Mouse (Mus musculus): Measurements from ENCODE around the gene Rpusd3.

The Rpusd3 gene

GRCm38 (mm10) chr6:113419199-113419587 is at the start of gene Rpusd3:
TSS of gene Rpusd3 (minus strand) at chr6:113419340.
- peak; percentile 96 to 97 for DNase-seq

- DNase-seq: no peak
These were observed 49.4 kb upstream of the Rpusd3 start for GRCm38 (mm10) chr6:113468512-113468911.

GRCm38 (mm10) chr6:113465602-113466001 is 46.5 kb upstream of the Rpusd3 start:
- no peak for DNase-seq

- DNase-seq: no peak
These were observed 44.9 kb upstream of the Rpusd3 start for GRCm38 (mm10) chr6:113464040-113464439.

GRCm38 (mm10) chr6:113458635-113459034 is 39.5 kb upstream of the Rpusd3 start:
- DNase-seq: no peak

GRCm38 (mm10) chr6:113457952-113458534 is 38.9 kb upstream of the Rpusd3 start, which contains the start of gene Il17re:
TSS of gene Il17re (plus strand) at chr6:113458484.
- no peak for DNase-seq

- DNase-seq: no peak
These were observed 35.9 kb upstream of the Rpusd3 start for GRCm38 (mm10) chr6:113455007-113455406.

GRCm38 (mm10) chr6:113451839-113452238 is 32.7 kb upstream of the Rpusd3 start:
- no peak for DNase-seq

- DNase-seq: no peak
These were observed 28.5 kb upstream of the Rpusd3 start for GRCm38 (mm10) chr6:113447639-113448038.

- no peak for DNase-seq
These were observed 25.2 kb upstream of the Rpusd3 start for GRCm38 (mm10) chr6:113444207-113444965.

- peak; percentile 33 to 46 for DNase-seq
These were observed 24.0 kb upstream of the Rpusd3 start for GRCm38 (mm10) chr6:113443091-113443490.

GRCm38 (mm10) chr6:113442442-113443090 is 23.4 kb upstream of the Rpusd3 start, which contains the start of gene Jagn1:
TSS of gene Jagn1 (plus strand) at chr6:113442569.
- DNase-seq: peak; percentile 93 to 94

- no peak for DNase-seq
These were observed 22.9 kb upstream of the Rpusd3 start for GRCm38 (mm10) chr6:113442087-113442441.

- peak; percentile 82 to 85 for DNase-seq
These were observed 22.1 kb upstream of the Rpusd3 start for GRCm38 (mm10) chr6:113441147-113441680.

- no peak for DNase-seq
These were observed 21.5 kb upstream of the Rpusd3 start for GRCm38 (mm10) chr6:113440686-113441085.

GRCm38 (mm10) chr6:113438721-113439430 is 19.7 kb upstream of the Rpusd3 start:
- DNase-seq: no peak

- no peak for DNase-seq
These were observed 18.0 kb upstream of the Rpusd3 start for GRCm38 (mm10) chr6:113437135-113437534.

- DNase-seq: no peak
These were observed 16.6 kb upstream of the Rpusd3 start, which contains the start of gene Cidec for GRCm38 (mm10) chr6:113435664-113436205. TSS of gene Cidec (minus strand) at chr6:113435760.

- DNase-seq: no peak
These were observed 15.6 kb upstream of the Rpusd3 start for GRCm38 (mm10) chr6:113434691-113435090.

- no peak for DNase-seq
These were observed 14.5 kb upstream of the Rpusd3 start for GRCm38 (mm10) chr6:113433661-113434060.

GRCm38 (mm10) chr6:113431801-113432200 is 12.7 kb upstream of the Rpusd3 start:
- no peak for DNase-seq

- DNase-seq: no peak
These were observed 11.7 kb upstream of the Rpusd3 start for GRCm38 (mm10) chr6:113430846-113431245.

- DNase-seq: no peak
These were observed 10.8 kb upstream of the Rpusd3 start for GRCm38 (mm10) chr6:113429965-113430364.

All from B cell, adult 2 months (primary cell).